Mouse (Mus musculus): ENCODE results near the gene Mtif3. TPM values are rescaled to one million over a fixed set of nuclear protein-coding genes. Genes with fewer than 3 reads are reported as not detected.
"Not testable (repeated sequence)": the region's sequence is repeated elsewhere in the genome, so short reads cannot be mapped to it uniquely, and the experiment has no call there.

Gene Mtif3
- polyA plus RNA-seq, 1 experiment: 20.7 TPM

GRCm38 (mm10) chr5:146920314-146921161 is 43.1 kb downstream of the Mtif3 start:
- TF ChIP-seq CTCF (IDR thresholded peaks at IDR 0.05; ENCODE audit: extremely low read depth, insufficient read depth, low read length) (no peak), POLR2A (IDR thresholded peaks at IDR 0.05; ENCODE audit: extremely low read depth, insufficient read depth, low read length) (no peak)
- Histone ChIP-seq H3K4me1 (ENCODE audit: control insufficient read depth, insufficient read depth, low read length) (no peaks in the 10 kb centered on the region), H3K4me3 (ENCODE audit: insufficient read depth, low read length) (no peak overlapping the region), H3K27ac (ENCODE audit: insufficient read depth, low read length) (no peak overlapping the region)

GRCm38 (mm10) chr5:146919874-146920273 is 43.7 kb downstream of the Mtif3 start:
- Histone ChIP-seq H3K4me1 (ENCODE audit: control insufficient read depth, insufficient read depth, low read length) (no peaks in the 10 kb centered on the region), H3K27ac (ENCODE audit: insufficient read depth, low read length) (no peak overlapping the region), H3K4me3 (ENCODE audit: insufficient read depth, low read length) (no peak overlapping the region)
- TF ChIP-seq CTCF (IDR thresholded peaks at IDR 0.05; ENCODE audit: extremely low read depth, insufficient read depth, low read length) (no peak), POLR2A (IDR thresholded peaks at IDR 0.05; ENCODE audit: extremely low read depth, insufficient read depth, low read length) (no peak)

- not testable (repeated sequence) for H3K4me3 ChIP-seq (ENCODE audit: insufficient read depth, low read length); H3K27ac ChIP-seq (ENCODE audit: insufficient read depth, low read length); H3K4me1 ChIP-seq (ENCODE audit: control insufficient read depth, insufficient read depth, low read length)
These were observed 46.2 kb downstream of the Mtif3 start for GRCm38 (mm10) chr5:146917357-146917756.

DNA sequence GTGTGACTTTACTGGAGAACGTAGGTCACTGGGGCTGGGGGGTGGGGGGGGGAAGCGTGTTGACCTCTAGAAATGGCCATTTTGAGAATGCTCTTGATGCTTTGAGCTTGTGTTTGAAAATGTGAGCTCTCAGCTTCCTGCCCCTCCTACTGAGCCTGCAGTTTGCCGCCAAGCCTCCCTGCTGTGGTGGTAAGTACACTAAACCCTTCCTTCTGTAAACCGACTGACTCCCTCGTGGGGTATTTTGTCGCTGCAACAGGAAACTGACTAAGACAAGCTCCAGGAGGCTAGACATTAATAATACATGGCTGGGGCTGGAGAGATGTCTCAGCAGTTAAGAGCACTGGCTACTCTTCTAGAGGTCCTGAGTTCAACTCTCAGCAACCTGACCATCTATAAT is 46.8 kb downstream of the Mtif3 start:
- TF ChIP-seq POLR2A (IDR thresholded peaks at IDR 0.05; ENCODE audit: extremely low read depth, insufficient read depth, low read length) (no peak), CTCF (IDR thresholded peaks at IDR 0.05; ENCODE audit: extremely low read depth, insufficient read depth, low read length) (no peak)
- Histone ChIP-seq H3K27ac (ENCODE audit: insufficient read depth, low read length) (no peak overlapping the region), H3K4me1 (ENCODE audit: control insufficient read depth, insufficient read depth, low read length) (no peaks in the 10 kb centered on the region), H3K4me3 (ENCODE audit: insufficient read depth, low read length) (no peak overlapping the region)

- Histone ChIP-seq H3K27ac (ENCODE audit: insufficient read depth, low read length) (no peak overlapping the region), H3K4me3 (ENCODE audit: insufficient read depth, low read length) (no peak overlapping the region), H3K4me1 (ENCODE audit: control insufficient read depth, insufficient read depth, low read length) (no peaks in the 10 kb centered on the region)
- TF ChIP-seq POLR2A (IDR thresholded peaks at IDR 0.05; ENCODE audit: extremely low read depth, insufficient read depth, low read length) (no peak), CTCF (IDR thresholded peaks at IDR 0.05; ENCODE audit: extremely low read depth, insufficient read depth, low read length) (no peak)
These were observed 47.3 kb downstream of the Mtif3 start for GRCm38 (mm10) chr5:146916273-146916672.

GRCm38 (mm10) chr5:146914088-146914766 is 49.4 kb downstream of the Mtif3 start:
- Histone ChIP-seq H3K4me3 (ENCODE audit: insufficient read depth, low read length) (no peak overlapping the region), H3K4me1 (ENCODE audit: control insufficient read depth, insufficient read depth, low read length) (no peaks in the 10 kb centered on the region), H3K27ac (ENCODE audit: insufficient read depth, low read length) (no peak overlapping the region)
- peak; percentile 81 for TF ChIP-seq CTCF (IDR thresholded peaks at IDR 0.05; ENCODE audit: extremely low read depth, insufficient read depth, low read length)
- TF ChIP-seq POLR2A (IDR thresholded peaks at IDR 0.05; ENCODE audit: extremely low read depth, insufficient read depth, low read length): no peak

- Histone ChIP-seq H3K27ac (ENCODE audit: insufficient read depth, low read length) (no peak overlapping the region), H3K4me3 (ENCODE audit: insufficient read depth, low read length) (no peak overlapping the region), H3K4me1 (ENCODE audit: control insufficient read depth, insufficient read depth, low read length) (no peaks in the 10 kb centered on the region)
- TF ChIP-seq POLR2A (IDR thresholded peaks at IDR 0.05; ENCODE audit: extremely low read depth, insufficient read depth, low read length) (no peak), CTCF (IDR thresholded peaks at IDR 0.05; ENCODE audit: extremely low read depth, insufficient read depth, low read length) (no peak)
These were observed 50.2 kb downstream of the Mtif3 start for GRCm38 (mm10) chr5:146913355-146913754.

DNA sequence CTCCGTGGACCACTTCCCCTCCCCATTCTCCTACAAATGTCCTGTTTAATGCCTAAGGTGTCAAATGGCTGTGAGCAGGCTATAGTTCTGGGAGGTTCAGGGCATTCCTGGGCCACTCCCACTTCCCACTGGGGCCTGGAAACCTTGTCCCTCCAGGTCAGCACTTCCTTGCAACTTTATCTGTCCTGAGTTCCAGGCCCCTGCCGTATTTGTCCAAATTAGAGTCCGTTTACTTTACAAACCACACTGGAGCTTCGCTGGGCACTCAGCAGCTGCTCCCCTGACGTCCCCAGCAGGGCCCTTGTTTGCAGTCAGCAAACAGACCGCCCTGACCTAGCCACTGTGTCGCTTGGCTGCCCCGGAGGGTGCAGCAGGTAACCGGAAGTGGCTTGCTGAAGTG is 51.4 kb downstream of the Mtif3 start:
- Histone ChIP-seq H3K27ac (ENCODE audit: insufficient read depth, low read length) (no peak overlapping the region), H3K4me1 (ENCODE audit: control insufficient read depth, insufficient read depth, low read length) (no peaks in the 10 kb centered on the region), H3K4me3 (ENCODE audit: insufficient read depth, low read length) (no peak overlapping the region)
- TF ChIP-seq CTCF (IDR thresholded peaks at IDR 0.05; ENCODE audit: extremely low read depth, insufficient read depth, low read length): no peak
- TF ChIP-seq POLR2A (IDR thresholded peaks at IDR 0.05; ENCODE audit: extremely low read depth, insufficient read depth, low read length): no peak

DNA sequence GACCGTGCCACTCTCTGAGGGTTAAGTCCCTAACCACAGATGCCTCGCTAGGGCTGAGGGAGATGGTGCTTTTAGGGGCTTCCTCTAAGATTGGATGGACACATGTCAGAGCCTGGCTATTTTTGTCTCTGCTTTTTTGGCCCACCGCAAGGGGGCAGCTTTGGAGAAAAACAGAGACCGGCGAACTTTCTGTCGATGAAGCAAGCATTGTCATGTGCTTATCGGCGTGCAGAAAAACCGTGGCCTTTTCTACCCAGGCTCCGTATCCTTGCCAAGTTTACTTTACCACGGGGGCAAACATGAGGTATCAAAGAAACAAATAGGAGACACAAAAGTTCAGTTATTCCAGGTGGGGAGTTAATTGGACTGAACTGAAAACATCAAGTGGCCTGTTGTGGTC is 55.0 kb downstream of the Mtif3 start:
- Histone ChIP-seq H3K4me3 (ENCODE audit: insufficient read depth, low read length) (no peak overlapping the region), H3K4me1 (ENCODE audit: control insufficient read depth, insufficient read depth, low read length) (no peaks in the 10 kb centered on the region), H3K27ac (ENCODE audit: insufficient read depth, low read length) (no peak overlapping the region)
- TF ChIP-seq POLR2A (IDR thresholded peaks at IDR 0.05; ENCODE audit: extremely low read depth, insufficient read depth, low read length) (no peak), CTCF (IDR thresholded peaks at IDR 0.05; ENCODE audit: extremely low read depth, insufficient read depth, low read length) (no peak)

GRCm38 (mm10) chr5:146907533-146907932 is 56.1 kb downstream of the Mtif3 start:
- Histone ChIP-seq H3K4me1 (ENCODE audit: control insufficient read depth, insufficient read depth, low read length) (no peaks in the 10 kb centered on the region), H3K27ac (ENCODE audit: insufficient read depth, low read length) (no peak overlapping the region), H3K4me3 (ENCODE audit: insufficient read depth, low read length) (no peak overlapping the region)
- no peak for TF ChIP-seq CTCF (IDR thresholded peaks at IDR 0.05; ENCODE audit: extremely low read depth, insufficient read depth, low read length)
- TF ChIP-seq POLR2A (IDR thresholded peaks at IDR 0.05; ENCODE audit: extremely low read depth, insufficient read depth, low read length): no peak
